20 mouse cellular contexts compared by ENCODE assay signal in the genomic region with DNA sequence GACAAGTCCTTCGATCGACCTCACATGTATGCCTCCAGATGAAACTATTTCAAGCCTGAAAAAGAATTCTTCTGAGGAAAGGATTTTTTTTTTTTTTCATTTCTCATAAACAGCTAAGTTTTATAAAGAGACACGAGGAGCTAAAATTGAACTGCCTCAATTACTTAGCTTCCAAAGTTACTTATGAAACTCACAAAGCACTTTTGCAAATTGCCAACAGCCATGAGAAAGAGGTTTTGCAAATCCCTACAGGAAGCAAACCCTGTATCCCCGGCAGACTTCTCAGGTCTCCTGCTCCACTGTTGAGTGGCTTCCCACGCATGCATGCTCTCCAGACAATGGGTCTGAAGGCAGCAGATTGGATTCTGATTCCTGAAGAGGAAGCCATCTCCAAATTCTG.
"Had no signal": no experiment of that assay in that cellular context is flagged by ENCODE, and none has a peak within 500 bp of the region (broad histone marks: within the 10 kb centered on the region; RNA-seq: fewer than 3 reads in every experiment).

No protein-coding gene starts in this region.

- ATAC-seq: forebrain, embryonic 13.5 days; forebrain, embryonic 14.5 days; forebrain, embryonic 15.5 days; forebrain, embryonic 16.5 days; forebrain, postnatal 0 days had no signal

- DNase-seq: cerebellum, adult 8-10 months; cerebellum, adult 9-10 months; cerebellum, adult 9-11 months; cerebellum, postnatal 10 days; cerebellum, postnatal 14 days; cerebellum, postnatal 25 days; cerebellum, postnatal 36 days; embryo, embryonic 11 days; forebrain, postnatal 0 days; gastrocnemius, adult 2 months; gastrocnemius, postnatal 10 days; gastrocnemius, postnatal 14 days; gastrocnemius, postnatal 25 days; gastrocnemius, postnatal 36 days; heart, adult 11 months; heart, adult 2 months had no signal
